Mouse (Mus musculus) CH12F3 (cell line): ENCODE data around the gene Olfr139.

Source experiments
- in situ Hi-C: fragments of 300-500 bp; cut with MboI; formaldehyde crosslinking; loops from 2 replicates; pipeline ENCODE4 v1.14.3; 2020; ENCODE audit warnings: low sequenced_read_pairs

Gene Olfr139

GRCm38 (mm10) chr11:74056451-74056850, at the start of gene Olfr139, which contains the start of gene Olfr399:
Gene Olfr139, minus strand, starts transcription at chr11:74056551.
Gene Olfr399, minus strand, starts transcription at chr11:74056615.
- in situ Hi-C loops: no loop called here

- in situ Hi-C loops: no loop called here
Observed at GRCm38 (mm10) chr11:74105066-74105465, 48.7 kb upstream of the Olfr139 start.

GRCm38 (mm10) chr11:74101507-74101906, 45.2 kb upstream of the Olfr139 start:
- in situ Hi-C loops: no loop called here

GRCm38 (mm10) chr11:74100724-74101123, 44.4 kb upstream of the Olfr139 start:
- in situ Hi-C loops: no loop called here

GRCm38 (mm10) chr11:74069655-74070054, 13.3 kb upstream of the Olfr139 start, which contains the start of gene Zfp616:
Gene Zfp616, plus strand, starts transcription at chr11:74069955.
- in situ Hi-C loops: no loop called here

- in situ Hi-C loops: no loop called here
Observed at GRCm38 (mm10) chr11:74051347-74051746, 5.0 kb downstream of the Olfr139 start.
